Mouse (Mus musculus): Measurements from ENCODE around the gene Fbxo36.

The Fbxo36 gene

DNA sequence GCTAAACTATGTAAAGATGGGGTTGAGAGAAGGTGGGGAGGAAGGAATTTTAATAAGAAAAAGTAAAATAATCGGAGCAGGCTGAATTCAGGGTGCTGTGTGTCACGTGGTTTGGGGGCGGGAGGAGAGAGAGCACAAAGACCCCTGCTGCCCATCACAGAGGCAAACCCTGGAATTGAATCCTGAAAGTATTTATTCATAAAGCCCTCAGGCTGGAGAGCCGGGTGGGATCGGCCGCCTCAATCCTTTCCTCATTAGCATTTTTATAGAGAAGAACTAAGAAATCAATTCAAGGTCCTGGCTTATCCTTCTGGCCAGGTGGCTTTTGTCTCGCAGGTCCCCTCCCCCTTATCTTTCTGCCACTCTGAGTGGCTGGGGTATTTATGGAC, 50.4 kb downstream of the Fbxo36 start:
- no peak for DNase-seq (ENCODE audit: low spot score in 2 of 2)

DNA sequence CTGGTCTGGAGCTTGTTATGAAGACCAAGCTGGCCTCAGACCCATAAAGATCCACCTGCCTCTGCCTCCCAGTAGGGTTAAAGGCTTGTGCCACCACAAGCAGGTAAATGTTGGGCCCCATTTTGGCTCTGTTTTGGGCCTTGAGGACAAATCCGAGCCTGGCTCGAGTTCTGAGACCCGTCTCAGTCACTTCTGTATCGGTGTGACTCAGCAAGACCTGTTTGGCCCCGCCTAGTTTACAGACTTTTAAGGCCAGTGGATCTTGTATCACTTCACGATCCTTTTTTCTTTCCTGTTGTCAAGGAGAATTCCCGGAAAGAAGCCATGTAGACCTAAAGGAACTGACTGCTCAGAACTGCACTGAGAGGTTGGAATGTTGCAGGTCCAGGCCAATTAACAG, 50.9 kb downstream of the Fbxo36 start:
- DNase-seq (ENCODE audit: low spot score in 2 of 2), result no peak

DNA sequence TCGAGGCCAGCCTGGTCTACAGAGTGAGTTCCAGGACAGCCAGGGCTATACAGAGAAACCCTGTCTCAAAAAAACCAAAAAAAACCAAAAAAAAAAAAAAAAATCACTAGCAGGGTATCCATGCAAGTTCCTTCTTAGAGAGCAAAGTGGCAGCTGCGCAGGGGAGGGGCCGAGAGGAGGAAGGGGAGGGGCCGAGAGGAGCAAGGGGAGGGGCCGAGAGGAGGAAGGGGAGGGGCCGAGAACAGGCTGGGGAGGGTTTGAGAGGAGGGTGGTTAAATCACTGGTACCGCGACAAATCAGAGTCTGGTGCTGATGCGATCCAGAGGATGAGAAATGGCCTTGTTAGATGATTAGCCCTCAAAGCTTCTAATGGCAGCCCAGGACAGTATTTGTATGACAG, 52.1 kb downstream of the Fbxo36 start:
- DNase-seq (ENCODE audit: low spot score in 2 of 2), result no peak

DNA sequence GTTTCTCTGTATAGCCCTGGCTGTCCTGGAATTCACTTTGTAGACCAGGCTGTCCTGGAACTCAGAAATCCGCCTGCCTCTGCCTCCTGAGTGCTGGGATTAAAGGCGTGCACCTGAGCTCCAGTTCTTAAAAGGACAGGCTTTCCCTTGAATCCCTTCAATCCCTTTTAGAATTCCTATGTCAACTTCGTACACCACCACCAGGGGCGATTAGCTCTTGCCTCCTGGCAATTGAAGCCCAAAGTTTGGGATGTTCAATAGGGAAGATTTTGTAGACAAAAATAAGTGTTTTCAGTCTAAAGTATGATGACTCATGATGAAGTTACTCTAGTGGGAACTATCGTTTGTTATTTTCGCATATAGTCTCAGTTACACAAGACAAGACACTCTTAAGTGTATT, 57.7 kb downstream of the Fbxo36 start:
- no peak for DNase-seq (ENCODE audit: low spot score in 2 of 2)

DNA sequence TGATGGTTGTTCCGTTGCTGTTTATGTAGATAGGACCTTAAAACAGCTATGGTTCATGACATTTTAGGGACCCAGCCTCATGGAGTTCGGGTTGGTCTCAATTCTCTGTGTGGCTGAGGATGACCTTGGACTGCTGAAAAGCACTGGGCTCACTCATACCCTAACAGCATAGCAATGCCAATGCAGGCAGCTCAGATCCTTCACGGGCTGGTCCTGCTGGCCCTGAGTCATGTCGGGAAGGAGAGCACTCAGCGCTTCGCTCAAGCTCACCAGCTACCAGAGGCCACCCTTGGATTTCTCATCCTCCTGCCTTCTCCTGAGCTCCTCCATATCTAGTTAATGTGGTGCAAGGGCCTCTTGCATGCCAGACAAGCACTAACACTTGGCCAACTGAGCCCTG, 59.5 kb downstream of the Fbxo36 start:
- no peak for DNase-seq (ENCODE audit: low spot score in 2 of 2)

DNA sequence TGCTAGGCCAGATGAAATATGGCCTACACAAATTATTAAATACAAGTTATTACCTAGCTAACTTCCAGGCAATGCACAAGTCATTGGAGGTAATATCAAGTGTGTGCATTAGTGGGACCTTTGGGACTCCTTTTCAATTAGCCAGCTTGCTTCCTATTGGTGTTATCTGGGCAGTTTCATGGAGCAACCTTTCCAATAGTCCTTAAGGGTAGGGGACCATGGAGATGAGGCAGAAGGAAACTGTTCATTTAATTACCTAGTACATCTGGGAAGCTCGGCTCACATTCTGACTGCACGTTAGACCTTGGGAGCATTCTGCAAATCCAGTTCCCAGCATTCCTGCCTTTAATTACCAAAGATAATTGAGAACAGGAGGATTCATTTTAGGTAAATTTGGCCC, 64.8 kb downstream of the Fbxo36 start:
- DNase-seq (ENCODE audit: low spot score in 2 of 2), result no peak

DNA sequence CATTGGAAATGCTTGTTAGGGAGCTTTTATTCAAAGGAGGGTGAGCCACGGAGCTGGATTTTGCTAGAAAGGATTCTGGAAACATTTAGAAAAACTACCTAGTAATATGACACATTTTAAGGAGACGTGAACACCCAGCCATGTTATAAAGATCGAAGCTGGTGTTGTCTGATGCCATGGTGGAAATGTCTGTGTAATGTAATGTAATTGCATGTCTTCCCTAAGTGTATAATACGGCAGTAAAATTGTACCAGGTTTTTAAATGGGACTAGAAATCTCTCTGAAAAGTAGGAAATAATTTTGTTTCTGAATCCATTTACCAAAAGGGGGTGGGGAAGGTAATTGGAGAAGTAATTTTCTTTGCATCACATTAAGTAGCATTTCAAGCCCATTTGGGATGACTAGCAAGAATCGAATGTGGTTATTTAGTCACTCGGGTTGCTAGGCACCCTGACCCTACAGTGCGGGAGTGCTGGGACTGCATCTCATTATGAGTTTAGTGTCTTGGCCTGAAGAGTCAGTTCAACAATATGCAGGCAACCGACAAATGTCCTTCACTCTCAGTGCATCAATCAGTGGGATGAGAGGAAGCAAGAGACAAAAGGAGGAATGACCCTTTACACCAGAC, 70.7 kb downstream of the Fbxo36 start:
- no peak for DNase-seq (ENCODE audit: low spot score in 2 of 2)

DNA sequence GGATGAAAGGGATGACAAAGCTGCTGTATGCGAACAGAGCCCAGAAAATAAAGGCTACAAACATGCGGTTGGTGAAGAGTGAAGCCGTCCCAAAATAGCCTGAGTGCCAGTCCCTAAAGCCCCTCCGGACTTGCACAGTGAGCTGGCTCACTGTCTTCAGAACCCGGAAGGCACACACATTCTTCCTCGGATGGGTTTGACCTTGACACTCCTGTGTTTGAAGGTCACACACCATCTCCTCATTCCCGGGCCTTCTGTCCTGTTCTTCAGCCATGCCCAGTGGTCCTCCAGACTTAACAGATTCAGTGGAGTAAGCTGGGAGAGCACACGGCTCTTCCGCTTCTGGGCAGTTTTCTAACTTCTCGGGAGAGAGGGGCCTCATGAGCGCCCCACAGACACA, 72.9 kb downstream of the Fbxo36 start:
- no peak for DNase-seq (ENCODE audit: low spot score in 2 of 2)

DNA sequence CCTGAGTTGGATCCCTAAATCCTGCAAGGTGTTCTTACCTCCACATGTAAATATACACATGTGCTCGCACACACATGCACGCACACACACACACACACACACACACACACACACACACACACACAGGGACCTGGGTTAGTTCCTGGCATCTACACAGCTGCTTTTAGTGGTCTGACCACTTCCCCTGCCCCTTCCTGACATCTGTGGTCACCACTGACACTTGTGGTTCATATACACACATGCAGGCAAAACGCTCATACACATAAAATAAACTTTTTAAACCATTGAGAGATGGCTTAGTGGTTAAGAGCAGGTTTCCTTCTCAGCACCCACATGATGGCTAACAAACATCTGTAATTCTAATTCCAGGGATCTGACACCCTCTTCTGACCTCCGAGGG, 75.4 kb downstream of the Fbxo36 start:
- DNase-seq (ENCODE audit: low spot score in 2 of 2), result no peak

DNA sequence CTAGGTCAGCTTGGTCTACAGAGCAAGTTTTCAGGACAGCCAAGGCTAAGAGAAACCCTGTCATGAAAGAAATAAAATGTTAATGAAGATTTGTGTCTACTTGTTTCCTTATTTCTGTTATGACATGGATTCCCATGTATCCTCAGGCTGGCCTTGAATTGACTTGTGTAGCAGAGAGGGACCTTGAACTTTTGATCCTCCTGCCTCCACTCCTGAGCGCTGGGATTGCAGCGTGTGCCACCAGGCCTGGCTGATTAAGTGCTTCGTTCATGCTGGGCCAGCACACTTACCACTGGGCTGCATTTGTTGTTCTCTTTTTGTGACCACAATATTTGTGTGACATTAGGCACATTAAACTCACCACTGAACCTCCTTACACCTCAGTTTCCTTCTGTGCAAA, 79.2 kb downstream of the Fbxo36 start:
- DNase-seq (ENCODE audit: low spot score in 2 of 2), result no peak

DNA sequence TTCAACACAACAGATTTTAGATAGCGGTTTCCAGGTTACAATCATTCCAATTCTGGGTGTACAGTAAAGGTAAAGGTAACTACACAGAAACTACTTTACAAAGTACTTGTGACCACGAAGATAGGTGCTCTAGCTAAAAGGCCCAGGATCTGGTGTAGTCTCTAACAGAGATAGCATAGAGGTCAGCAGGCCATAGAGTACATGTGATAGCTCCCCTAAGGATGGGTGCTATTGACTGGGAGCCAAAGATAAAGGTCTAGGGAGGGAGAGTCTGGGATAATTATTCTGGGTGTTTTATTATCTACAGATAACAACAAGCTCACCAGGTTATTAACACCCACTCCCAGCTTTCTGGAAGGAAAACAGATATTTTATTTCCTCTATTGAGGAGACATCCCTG, 83.8 kb downstream of the Fbxo36 start:
- DNase-seq (ENCODE audit: low spot score in 2 of 2), result no peak

DNA sequence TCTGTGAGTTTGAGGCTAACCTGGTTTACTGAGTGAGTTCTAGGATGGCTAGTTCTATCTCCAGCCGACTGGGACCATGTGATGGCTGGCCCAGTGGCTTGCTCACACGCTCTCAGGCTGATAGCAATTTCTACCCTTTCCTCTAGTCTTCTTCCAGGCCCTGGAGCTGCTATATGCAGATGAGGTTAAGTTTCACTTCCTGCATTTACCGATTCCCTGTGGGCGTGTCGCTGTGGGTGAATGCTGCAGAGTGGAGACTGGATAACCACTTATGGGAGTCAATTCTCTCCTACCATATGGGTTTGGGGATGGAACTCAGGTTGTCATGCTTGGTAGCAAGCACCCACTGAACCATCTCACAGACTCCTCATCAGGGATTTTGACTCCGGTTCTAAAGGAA, 84.5 kb downstream of the Fbxo36 start:
- no peak for DNase-seq (ENCODE audit: low spot score in 2 of 2)

DNA sequence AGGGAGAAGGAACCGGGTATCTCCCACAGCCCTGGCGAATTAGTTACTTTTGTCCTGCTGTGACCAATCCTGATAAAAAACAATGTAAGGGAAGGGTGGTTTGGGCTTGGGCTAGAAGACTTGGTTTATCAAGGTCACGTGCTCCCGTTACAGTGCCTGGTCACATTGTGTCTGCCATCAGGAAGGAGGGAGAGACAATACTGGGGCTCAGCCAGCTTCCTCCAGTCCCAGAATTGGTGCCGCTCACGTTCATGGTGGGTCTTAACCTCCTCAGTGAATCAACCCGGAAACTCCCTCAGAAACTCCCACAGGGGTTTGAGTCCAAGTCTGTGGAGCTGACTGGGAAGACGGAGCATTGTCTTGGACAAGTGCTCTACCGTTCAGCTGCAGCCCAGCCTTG, 86.0 kb downstream of the Fbxo36 start:
- no peak for DNase-seq (ENCODE audit: low spot score in 2 of 2)

DNA sequence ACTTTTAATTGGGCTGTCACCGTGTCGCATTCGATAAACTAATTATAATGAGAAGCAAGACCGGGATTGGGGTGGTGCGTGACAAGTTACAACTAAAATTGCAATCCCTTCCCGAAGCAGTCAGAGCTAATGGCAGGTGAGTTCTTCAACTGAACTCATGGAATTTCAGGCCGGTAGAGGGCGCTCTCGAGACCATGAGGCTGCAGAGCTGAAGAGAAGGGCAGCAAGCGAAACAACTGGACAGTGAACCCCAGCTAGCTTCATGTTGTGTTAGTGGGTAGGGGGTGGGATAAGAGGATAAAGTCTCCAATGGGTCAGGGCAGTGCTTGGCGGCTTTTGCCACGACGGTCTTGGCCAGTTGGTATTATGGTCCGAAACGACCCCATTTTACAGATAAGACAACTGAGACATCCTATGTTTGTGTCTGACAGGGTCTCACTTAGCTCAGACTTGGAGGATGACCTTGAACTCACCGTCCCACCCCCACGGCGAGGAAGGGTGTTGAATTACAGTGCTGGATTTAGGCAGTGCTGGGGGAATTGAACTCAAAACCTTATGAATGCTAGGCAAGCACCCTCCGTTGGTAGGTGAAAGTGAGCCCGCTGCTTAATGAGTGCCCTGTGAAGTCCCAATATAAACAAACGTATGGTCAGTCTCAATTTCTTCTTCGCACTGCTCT, 94.0 kb downstream of the Fbxo36 start:
- DNase-seq (ENCODE audit: low spot score in 2 of 2), result peak; percentile 59 to 84

DNA sequence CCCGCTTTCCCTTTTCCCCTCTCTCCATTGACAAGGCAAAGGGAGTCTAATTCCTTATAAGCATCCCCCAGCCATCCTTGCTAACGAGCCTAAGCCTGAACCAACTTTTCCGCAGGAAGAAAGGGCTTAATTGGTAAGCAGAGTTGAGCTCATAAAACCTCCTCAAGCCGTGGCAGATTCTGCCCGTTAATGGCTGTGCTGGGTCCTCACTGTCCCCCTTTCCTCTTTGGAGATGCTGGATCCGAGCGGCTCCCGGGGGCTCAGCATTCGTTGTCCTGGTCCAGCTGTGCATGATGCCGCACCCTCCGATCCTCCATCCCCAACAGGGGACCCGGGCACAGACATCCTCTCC, 94.5 kb downstream of the Fbxo36 start:
- no peak for DNase-seq (ENCODE audit: low spot score in 2 of 2)

DNA sequence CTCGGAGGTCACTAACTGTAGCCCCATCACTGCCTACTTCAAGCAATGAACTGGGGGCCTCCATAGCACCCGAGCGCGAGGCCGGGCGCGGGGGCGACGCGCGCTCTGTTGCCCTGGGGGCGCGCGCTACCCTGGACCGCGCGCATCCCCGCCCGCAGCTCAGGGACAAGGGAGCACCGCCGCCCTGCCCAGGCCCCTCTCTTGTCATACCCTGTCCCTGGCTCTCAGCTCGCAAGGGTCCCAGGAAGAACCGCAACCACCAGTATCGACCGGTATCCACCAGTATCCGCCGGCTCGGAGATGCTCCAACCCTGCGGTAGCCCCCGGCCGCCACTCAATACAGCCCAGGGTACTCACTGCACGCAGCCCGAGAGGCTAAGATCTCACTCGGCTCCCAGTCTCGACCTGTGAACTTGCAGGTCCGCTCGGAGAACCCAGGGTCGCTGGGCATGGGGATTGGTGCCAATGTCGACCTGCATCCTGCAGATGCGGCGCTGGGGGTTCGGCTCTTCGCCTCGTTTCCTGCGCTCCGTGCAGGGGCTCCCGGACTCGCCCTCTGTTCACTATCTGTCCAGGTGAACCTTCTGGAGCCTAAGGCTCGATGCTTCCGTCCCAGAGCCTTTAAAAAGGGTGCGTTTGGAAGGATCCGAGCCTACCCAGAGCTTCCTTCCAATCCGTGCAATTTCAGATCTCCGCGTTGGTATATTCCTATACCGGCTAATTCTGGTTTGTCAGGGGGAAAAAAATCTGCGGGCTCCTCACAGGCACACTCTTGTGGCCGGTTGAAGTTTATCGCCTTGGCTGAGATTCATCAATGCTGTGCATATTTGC, 95.1 kb downstream of the Fbxo36 start, which contains the start of gene Slc16a14:
Gene Slc16a14 (minus strand): TSS at position 632 of the 831 bp plus-strand sequence.
- no peak for DNase-seq (ENCODE audit: low spot score in 2 of 2)

DNA sequence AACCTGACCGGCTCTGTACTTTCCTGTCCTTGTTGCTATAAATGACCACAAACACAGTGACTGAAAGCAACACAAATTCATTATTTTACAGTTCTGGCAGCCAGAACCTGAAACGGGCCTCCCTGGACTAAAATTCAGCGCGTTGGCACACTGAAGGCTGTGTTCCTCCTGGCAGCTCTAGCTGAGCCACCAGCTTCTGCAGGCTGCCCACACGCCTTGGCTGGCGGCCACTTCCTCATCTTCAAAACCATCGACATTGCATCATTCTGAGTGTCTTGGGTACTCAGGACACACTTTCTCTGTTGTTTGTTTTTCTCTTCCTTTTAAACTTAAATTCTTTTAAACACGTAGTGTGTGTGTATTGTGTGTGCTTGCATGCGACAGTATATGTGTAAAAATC, 96.0 kb downstream of the Fbxo36 start:
- DNase-seq (ENCODE audit: low spot score in 2 of 2), result no peak

DNA sequence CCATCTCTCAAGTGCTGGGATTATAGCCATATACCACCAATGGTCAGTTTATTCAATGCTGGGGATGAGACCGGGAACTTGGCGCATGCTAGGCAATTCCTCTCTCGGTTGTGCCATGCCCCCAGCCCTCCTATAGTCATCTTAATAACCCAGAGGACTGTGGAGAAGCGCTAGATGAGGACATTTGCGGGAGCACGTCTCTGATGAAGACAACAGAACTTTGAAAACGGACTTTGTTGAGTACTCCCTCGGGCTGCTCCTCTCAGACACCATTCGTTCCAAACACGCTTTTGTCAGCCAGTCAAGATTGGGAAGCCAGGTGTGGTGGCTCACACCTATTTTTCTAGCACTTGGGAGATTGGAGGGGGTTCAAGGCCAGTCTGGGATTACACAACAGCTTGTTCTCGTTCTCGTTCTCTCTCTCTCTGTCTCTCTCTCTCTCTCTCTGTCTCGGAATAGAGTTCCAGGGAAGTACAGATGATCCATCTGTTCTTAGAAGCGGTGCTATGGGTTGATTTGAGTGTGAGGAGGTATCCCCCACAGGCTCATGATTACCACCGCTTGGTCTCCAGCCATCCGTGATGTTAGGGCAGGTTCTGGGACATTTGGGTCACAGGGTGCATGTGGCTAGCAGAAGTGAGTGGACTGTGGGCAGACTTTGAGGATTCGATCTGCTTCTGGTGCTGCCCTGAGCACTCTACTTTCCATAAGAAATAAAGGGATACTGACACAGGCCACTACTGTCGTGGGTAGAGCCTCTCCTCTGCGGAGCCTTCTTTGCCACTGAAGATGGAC, 97.3 kb downstream of the Fbxo36 start:
- no peak for DNase-seq (ENCODE audit: low spot score in 2 of 2)

DNA sequence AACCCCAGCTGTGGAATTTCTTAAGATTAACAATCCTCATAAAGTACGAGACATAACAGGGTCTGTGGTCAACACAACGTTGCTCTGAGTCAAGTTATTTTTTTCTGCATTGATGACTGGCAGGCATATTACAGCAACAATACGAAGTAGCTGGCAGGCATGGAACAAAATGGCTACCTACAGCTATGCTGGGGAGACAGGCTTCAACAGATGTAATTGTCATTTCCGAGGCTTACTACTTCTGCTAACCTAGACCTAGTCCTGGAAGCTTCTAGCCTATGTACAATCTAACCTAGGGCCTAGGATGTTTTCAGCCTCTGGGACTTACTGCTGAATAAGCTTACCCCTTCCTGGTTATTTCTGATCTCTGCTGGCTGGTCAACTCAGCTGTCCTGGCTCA, 99.8 kb downstream of the Fbxo36 start:
- no peak for DNase-seq (ENCODE audit: low spot score in 2 of 2)

DNA sequence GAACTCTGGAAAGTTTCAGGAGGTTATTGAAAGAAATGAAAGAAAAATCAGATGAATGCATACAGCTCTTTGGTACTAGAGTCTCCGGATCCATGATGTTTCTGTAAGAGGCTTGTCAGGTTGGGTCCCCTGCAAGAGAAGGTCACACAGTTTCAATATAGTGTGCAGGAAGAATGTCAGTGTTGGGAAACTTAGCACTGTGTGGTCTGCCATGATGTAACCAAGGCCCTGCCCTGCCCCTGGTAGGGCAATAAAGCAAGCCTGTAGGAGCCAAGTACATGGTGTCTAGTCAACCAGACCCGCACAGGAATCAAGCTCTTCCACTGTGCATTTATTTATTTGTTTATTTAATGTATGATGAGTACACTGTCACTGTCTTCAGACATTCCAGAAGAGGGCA, 100.7 kb downstream of the Fbxo36 start:
- DNase-seq (ENCODE audit: low spot score in 2 of 2), result no peak

DNA sequence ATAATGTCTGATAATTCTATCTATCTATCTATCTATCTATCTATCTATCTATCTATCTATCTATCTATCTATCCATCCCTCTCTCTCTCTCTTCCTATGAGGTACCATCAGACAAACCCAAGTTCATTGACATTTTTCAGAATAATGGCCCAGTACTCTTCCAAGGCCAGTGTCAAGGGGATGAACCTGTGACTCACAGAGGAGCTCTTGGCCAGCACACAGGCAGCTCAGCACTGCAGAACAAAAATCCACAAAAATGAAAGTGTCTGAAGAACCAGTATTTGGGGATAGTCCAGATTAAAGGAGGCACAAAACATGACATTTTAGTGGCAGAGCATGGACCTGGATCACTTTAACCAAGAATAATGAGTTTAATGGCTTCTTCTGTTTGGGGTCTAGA, 103.0 kb downstream of the Fbxo36 start:
- DNase-seq (ENCODE audit: low spot score in 2 of 2), result no peak

DNA sequence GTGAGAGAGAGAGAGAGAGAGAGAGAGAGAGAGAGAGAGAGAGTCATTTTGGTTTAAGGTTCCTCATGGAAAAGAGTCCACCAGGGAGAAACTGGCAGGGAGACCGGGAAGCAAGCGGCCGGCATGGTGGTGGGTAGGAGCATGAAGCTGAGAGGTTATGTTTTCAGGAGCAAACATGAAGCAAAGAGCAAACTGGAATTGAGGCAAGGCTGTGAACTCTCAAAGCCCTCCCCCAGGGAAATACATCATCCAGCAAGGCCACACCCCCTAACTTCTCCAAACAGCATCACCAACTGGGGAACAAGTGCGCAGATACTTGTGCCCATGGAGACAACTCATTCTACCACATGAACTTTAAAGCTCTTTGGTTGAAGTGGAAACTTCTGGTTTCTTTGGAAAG, 103.9 kb downstream of the Fbxo36 start:
- no peak for DNase-seq (ENCODE audit: low spot score in 2 of 2)

Measured in urinary bladder, postnatal 4 days (tissue).